Mouse (Mus musculus) lung, adult 2 months (tissue): Measurements from ENCODE around the gene Inpp4b.

Experiments
- CTCF ChIP-seq: fragments of 200-500 bp; IDR thresholded peaks from 2 replicates; pipeline ENCODE4 v1.5.1; 2011; ENCODE audit warnings: mild to moderate bottlenecking, low read length, control low read depth; ENCODE audit not compliant: insufficient read depth
- POLR2A ChIP-seq: fragments of 200-500 bp; IDR thresholded peaks from 2 replicates; pipeline ENCODE4 v1.6.1; 2011; ENCODE audit warnings: low read depth, mild to moderate bottlenecking, control low read depth, low read length, borderline replicate concordance; ENCODE audit errors: extremely low read depth

DNA sequence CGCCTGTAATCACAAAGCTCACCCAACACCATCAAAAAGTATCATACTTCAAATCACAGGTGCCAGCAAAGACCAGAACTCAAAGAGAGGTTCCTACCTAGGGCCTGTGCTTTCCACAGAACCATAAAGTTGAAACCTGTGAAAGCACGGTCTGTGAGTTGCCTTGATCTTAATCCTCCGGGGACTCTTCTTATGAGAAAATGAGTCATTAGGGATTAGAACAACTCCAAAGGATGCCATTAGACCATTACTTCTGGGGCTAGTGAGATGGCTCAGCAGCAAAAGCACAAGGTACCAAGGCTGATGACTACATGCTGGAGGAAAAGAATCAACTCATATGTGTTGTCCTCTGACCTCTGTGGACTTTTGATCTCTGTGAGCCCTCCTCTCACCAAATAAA lies 121.4 kb downstream of the Inpp4b start:
- TF ChIP-seq CTCF (no peak), POLR2A (no peak)
